Mouse (Mus musculus): ENCODE data around the gene Gm6899.

DNA sequence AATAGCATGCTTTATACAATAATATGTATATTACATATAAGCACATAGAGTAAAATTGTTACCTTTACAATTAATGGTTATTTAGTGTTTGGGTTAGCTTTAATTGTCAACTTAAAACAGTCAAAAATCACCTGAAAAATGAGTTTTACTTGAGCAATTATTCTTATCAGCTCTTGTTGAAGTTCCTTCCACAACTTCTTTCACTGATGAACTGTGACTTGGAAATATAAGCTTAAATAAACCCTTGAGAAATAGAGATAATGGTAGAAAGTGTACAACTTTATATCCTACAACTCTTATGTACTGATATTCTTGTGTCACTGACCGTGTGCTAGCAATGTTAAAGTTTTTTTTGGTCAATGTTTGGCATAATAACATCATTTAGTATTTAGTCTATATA is 43.2 kb downstream of the Gm6899 start:
- TF ChIP-seq POLR2A (IDR thresholded peaks at IDR 0.05; ENCODE audit: low read depth, low read length) (no peak), CTCF (IDR thresholded peaks at IDR 0.05; ENCODE audit: extremely low read depth, insufficient read length, insufficient replicate concordance, low read depth, low read length) (no peak)

Data from small intestine, adult 2 months (tissue).